Mouse (Mus musculus): Measurements from ENCODE around the gene Mtg2. TPM values are rescaled to one million over a fixed set of nuclear protein-coding genes. Genes with fewer than 3 reads are reported as not detected.

Gene Mtg2
- polyA plus RNA-seq, 1 experiment from 2014 or later, result 18.0 TPM

- Histone ChIP-seq H3K27ac (no peak overlapping the region), H3K4me1 (no peaks in the 10 kb centered on the region), H3K9ac (no peak overlapping the region), H3K27me3 (replicated peaks) (no peaks in the 10 kb centered on the region), H3K4me3 (no peak overlapping the region), H3K4me2 (no peak overlapping the region), H3K9me3 (replicated peaks) (0 out of 2 replicates have a peak, but pooled peaks cover 4% of the 10 kb centered on the region), H3K36me3 (peaks cover 52% of the 10 kb centered on the region)
- 85% methylated on average over 11 of the region's 11 CpGs for WGBS (ENCODE audit: insufficient replicate concordance)
- ATAC-seq, result no peak
Observed at GRCm38 (mm10) chr2:180063338-180064131, 6.9 kb upstream of the Mtg2 start.

- H3K36me3 ChIP-seq, result peaks cover 21% of the 10 kb centered on the region
- no peaks in the 10 kb centered on the region for H3K27me3 ChIP-seq (replicated peaks)
- peak overlapping the region; percentile 84 for H3K9ac ChIP-seq
- 28% methylated on average over 20 of the region's 20 CpGs for WGBS (ENCODE audit: insufficient replicate concordance)
- H3K4me2 ChIP-seq, result peak overlapping the region; percentile 88
- H3K27ac ChIP-seq, result peak overlapping the region; percentile 82
- H3K9me3 ChIP-seq (replicated peaks), result 0 out of 2 replicates have a peak, but pooled peaks cover 4% of the 10 kb centered on the region
- ATAC-seq, result peak; percentile 56; the same call in 1 of the 2 replicates
- peak overlapping the region; percentile 81 for H3K4me3 ChIP-seq
- H3K4me1 ChIP-seq, result peaks cover 17% of the 10 kb centered on the region
Observed at GRCm38 (mm10) chr2:180069770-180070480, 463 bp upstream of the Mtg2 start.

- no peak overlapping the region for H3K4me2 ChIP-seq
- H3K27me3 ChIP-seq (replicated peaks), result no peaks in the 10 kb centered on the region
- ATAC-seq, result no peak
- H3K9ac ChIP-seq, result no peak overlapping the region; the same call in 1 of the 2 replicates
- no peaks in the 10 kb centered on the region for H3K9me3 ChIP-seq (replicated peaks)
- H3K4me3 ChIP-seq, result no peak overlapping the region
- 83% methylated on average over 2 of the region's 2 CpGs for WGBS (ENCODE audit: insufficient replicate concordance)
- H3K4me1 ChIP-seq, result peaks cover 17% of the 10 kb centered on the region
- H3K36me3 ChIP-seq, result peaks cover 21% of the 10 kb centered on the region
- H3K27ac ChIP-seq, result no peak overlapping the region
Observed at GRCm38 (mm10) chr2:180071671-180072070, 1.3 kb downstream of the Mtg2 start.

GRCm38 (mm10) chr2:180072886-180073285 lies 2.5 kb downstream of the Mtg2 start:
- no peak overlapping the region for H3K27ac ChIP-seq
- peaks cover 17% of the 10 kb centered on the region for H3K4me1 ChIP-seq
- H3K4me3 ChIP-seq, result no peak overlapping the region
- no peak for ATAC-seq
- no peaks in the 10 kb centered on the region for H3K9me3 ChIP-seq (replicated peaks)
- H3K4me2 ChIP-seq, result no peak overlapping the region
- no peaks in the 10 kb centered on the region for H3K27me3 ChIP-seq (replicated peaks)
- H3K9ac ChIP-seq, result no peak overlapping the region
- WGBS (ENCODE audit: insufficient replicate concordance), result 81% methylated on average over 7 of the region's 7 CpGs
- H3K36me3 ChIP-seq, result peaks cover 19% of the 10 kb centered on the region

GRCm38 (mm10) chr2:180077622-180078021 lies 7.2 kb downstream of the Mtg2 start:
- 76% methylated on average over 3 of the region's 3 CpGs for WGBS (ENCODE audit: insufficient replicate concordance)
- H3K4me1 ChIP-seq, result no peaks in the 10 kb centered on the region
- ATAC-seq, result no peak
- H3K4me2 ChIP-seq, result no peak overlapping the region
- no peak overlapping the region for H3K4me3 ChIP-seq
- no peak overlapping the region for H3K27ac ChIP-seq
- no peaks in the 10 kb centered on the region for H3K9me3 ChIP-seq (replicated peaks)
- peaks cover 39% of the 10 kb centered on the region for H3K36me3 ChIP-seq
- no peaks in the 10 kb centered on the region for H3K27me3 ChIP-seq (replicated peaks)
- no peak overlapping the region for H3K9ac ChIP-seq

- ATAC-seq, result no peak
Observed at GRCm38 (mm10) chr2:180080680-180081079, 10.3 kb downstream of the Mtg2 start.

GRCm38 (mm10) chr2:180083063-180083462 lies 12.7 kb downstream of the Mtg2 start:
- H3K36me3 ChIP-seq, result peaks cover 59% of the 10 kb centered on the region
- H3K4me2 ChIP-seq, result no peak overlapping the region
- no peak overlapping the region for H3K9ac ChIP-seq
- H3K9me3 ChIP-seq (replicated peaks), result no peaks in the 10 kb centered on the region
- no peak for ATAC-seq
- H3K4me3 ChIP-seq, result no peak overlapping the region
- no peak overlapping the region for H3K27ac ChIP-seq
- H3K27me3 ChIP-seq (replicated peaks), result no peaks in the 10 kb centered on the region
- no peaks in the 10 kb centered on the region for H3K4me1 ChIP-seq
- WGBS (ENCODE audit: insufficient replicate concordance), result 86% methylated on average over 10 of the region's 10 CpGs

More at GRCm38 (mm10) chr2:180080680-180081079, 10.3 kb downstream of the Mtg2 start:
- H3K4me3 ChIP-seq, result no peak overlapping the region
- peaks cover 50% of the 10 kb centered on the region for H3K36me3 ChIP-seq
- no peak overlapping the region for H3K9ac ChIP-seq
- no peak overlapping the region for H3K4me2 ChIP-seq
- no peaks in the 10 kb centered on the region for H3K27me3 ChIP-seq (replicated peaks)
- 83% methylated on average over 8 of the region's 8 CpGs for WGBS (ENCODE audit: insufficient replicate concordance)
- no peaks in the 10 kb centered on the region for H3K9me3 ChIP-seq (replicated peaks)
- H3K27ac ChIP-seq, result no peak overlapping the region
- H3K4me1 ChIP-seq, result no peaks in the 10 kb centered on the region

GRCm38 (mm10) chr2:180084565-180084964 lies 14.2 kb downstream of the Mtg2 start:
- 48% methylated on average over 3 of the region's 3 CpGs for WGBS (ENCODE audit: insufficient replicate concordance)
- H3K27ac ChIP-seq, result no peak overlapping the region

GRCm38 (mm10) chr2:180085926-180086636 lies 15.7 kb downstream of the Mtg2 start:
- Histone ChIP-seq H3K4me3 (no peak overlapping the region), H3K36me3 (peaks cover 45% of the 10 kb centered on the region), H3K4me1 (no peaks in the 10 kb centered on the region), H3K9me3 (replicated peaks) (no peaks in the 10 kb centered on the region), H3K9ac (no peak overlapping the region), H3K27ac (no peak overlapping the region), H3K27me3 (replicated peaks) (peaks cover 20% of the 10 kb centered on the region; the same call in 1 of the 2 replicates), H3K4me2 (no peak overlapping the region)
- ATAC-seq, result no peak
- 67% methylated on average over 16 of the region's 16 CpGs for WGBS (ENCODE audit: insufficient replicate concordance)

More at GRCm38 (mm10) chr2:180084565-180084964, 14.2 kb downstream of the Mtg2 start:
- no peak for ATAC-seq
- Histone ChIP-seq H3K9ac (no peak overlapping the region), H3K9me3 (replicated peaks) (no peaks in the 10 kb centered on the region), H3K36me3 (peaks cover 48% of the 10 kb centered on the region), H3K4me1 (no peaks in the 10 kb centered on the region), H3K27me3 (replicated peaks) (peaks cover 7% of the 10 kb centered on the region; the same call in 1 of the 2 replicates), H3K4me3 (no peak overlapping the region), H3K4me2 (no peak overlapping the region)

- Histone ChIP-seq H3K27ac (no peak overlapping the region), H3K4me2 (no peak overlapping the region), H3K4me3 (no peak overlapping the region), H3K9ac (no peak overlapping the region), H3K4me1 (no peaks in the 10 kb centered on the region), H3K9me3 (replicated peaks) (no peaks in the 10 kb centered on the region), H3K36me3 (peaks cover 41% of the 10 kb centered on the region), H3K27me3 (replicated peaks) (peaks cover 20% of the 10 kb centered on the region; the same call in 1 of the 2 replicates)
- ATAC-seq, result no peak
- 75% methylated on average over 5 of the region's 5 CpGs for WGBS (ENCODE audit: insufficient replicate concordance)
Observed at GRCm38 (mm10) chr2:180086637-180087027, 16.2 kb downstream of the Mtg2 start.

- Histone ChIP-seq H3K4me2 (no peak overlapping the region), H3K9ac (no peak overlapping the region), H3K36me3 (peaks cover 32% of the 10 kb centered on the region), H3K4me1 (no peaks in the 10 kb centered on the region), H3K27me3 (replicated peaks) (peaks cover 20% of the 10 kb centered on the region; the same call in 1 of the 2 replicates), H3K9me3 (replicated peaks) (no peaks in the 10 kb centered on the region), H3K27ac (no peak overlapping the region), H3K4me3 (no peak overlapping the region)
- WGBS (ENCODE audit: insufficient replicate concordance), result 72% methylated on average over 4 of the region's 4 CpGs
- no peak for ATAC-seq
Observed at GRCm38 (mm10) chr2:180087472-180087871, 17.1 kb downstream of the Mtg2 start.

Measured in liver, embryonic 12.5 days (tissue).